Mouse (Mus musculus) spleen, adult 2 months (tissue): ENCODE data around the gene Tomm70a.

ENCODE experiments used
- CTCF ChIP-seq: fragments of 200-500 bp; IDR thresholded peaks from 2 replicates; pipeline ENCODE4 v1.5.1; 2011; ENCODE audit warnings: mild to moderate bottlenecking, inconsistent platforms; ENCODE audit not compliant: insufficient read depth, insufficient read length, insufficient replicate concordance; ENCODE audit errors: extremely low read depth
- POLR2A ChIP-seq: fragments of 200-500 bp; IDR thresholded peaks from 2 replicates; pipeline ENCODE4 v1.6.1; 2011; ENCODE audit warnings: low read depth, low read length, inconsistent platforms

- TF ChIP-seq POLR2A (no peak), CTCF (no peak)
Observed at GRCm38 (mm10) chr16:57079577-57079976, 41.9 kb upstream of the Tomm70a start.
